Mouse (Mus musculus) NIH3T3 (cell line): ENCODE measurements around the gene Slc25a4.
"Not testable (repeated sequence)": the region's sequence is repeated elsewhere in the genome, so short reads cannot be mapped to it uniquely, and the experiment has no call there.

ENCODE experiments used
- DNase-seq: peaks from one replicate; pipeline ENCODE4 v3.0.0-alpha.2; 2012; ENCODE audit warnings: low read depth

The Slc25a4 gene

DNA sequence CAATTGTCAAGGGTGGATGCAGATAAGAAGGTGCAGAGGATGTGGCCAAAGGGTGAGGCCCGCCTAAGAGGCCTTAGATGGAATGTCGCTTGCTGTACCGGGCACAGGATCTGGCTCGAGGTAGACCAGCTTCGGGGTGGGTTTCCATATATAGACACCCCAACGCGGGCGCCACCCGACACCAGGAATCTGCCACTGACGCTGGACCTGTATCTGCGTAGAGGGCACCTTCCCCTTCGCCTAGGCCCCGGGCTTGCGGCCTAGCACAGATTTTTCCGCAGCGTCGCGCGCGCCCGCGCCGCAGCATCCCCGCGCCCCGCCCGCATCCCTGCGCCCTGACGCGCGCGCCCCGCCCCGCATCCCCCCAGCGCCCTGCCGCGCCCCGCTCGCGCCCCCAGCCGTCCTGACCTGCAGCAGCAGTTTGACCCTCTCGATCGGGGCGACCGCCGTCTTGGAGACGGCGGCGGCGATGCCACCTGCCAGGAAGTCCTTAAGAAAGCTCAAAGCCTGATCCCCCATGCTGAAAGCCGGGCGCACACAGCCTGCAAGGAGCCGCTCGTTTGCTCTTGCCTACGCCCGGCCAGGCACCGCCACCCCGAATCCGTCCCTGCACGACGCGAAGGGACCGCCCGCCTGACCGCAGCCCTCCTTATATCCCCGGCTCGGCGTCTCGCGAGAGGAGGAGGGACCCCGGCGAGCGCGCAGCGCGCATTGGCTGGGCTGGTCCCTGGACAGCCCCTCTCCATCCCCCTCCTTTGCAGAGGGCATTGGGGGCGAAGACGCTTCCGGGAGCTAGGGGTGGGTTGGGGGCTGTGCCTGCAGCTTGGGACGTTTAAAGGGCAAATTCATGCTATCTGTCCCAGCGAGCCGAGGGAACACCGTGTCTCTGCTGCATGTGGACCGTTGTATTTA lies at the start of gene Slc25a4:
Slc25a4 (minus strand) TSS at position 881 of the 912 bp plus-strand sequence.
- DNase-seq, result peak; percentile 97

DNA sequence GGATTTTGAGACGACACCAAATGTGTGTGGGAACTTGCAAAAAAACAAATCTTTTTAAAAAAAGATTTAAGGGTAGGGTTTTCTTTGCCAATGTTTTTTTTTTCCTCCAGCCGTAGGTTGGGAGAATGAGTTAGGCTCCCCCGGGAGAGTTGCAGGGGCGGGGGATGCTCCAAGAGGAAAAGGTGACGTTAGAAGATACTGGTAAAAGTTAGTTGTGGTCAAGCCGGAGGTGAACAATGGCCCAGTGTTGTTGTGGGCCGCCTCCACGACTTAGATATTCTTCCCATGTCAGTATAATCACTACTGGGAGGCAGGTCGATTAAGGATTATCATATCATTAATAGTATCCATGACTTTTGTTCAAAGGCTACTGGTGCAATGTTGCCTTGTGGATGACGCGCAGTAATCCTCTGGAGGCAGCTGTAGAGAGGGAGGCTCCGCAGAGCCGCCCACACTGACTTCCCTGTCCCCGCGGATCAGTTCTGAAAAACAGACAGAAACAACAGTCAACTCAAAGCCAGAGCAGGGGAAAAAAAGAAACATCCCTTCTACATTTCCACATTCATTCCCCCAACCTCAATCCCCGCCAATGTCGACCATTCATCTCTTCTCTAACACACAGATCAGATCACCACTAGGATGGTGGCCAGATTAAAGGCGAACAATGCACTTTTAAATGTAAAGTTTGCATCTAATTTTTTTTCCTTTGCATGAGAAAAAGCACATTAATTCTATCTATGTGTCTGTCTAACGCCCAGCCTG lies 47.0 kb upstream of the Slc25a4 start:
- DNase-seq, result no peak

DNA sequence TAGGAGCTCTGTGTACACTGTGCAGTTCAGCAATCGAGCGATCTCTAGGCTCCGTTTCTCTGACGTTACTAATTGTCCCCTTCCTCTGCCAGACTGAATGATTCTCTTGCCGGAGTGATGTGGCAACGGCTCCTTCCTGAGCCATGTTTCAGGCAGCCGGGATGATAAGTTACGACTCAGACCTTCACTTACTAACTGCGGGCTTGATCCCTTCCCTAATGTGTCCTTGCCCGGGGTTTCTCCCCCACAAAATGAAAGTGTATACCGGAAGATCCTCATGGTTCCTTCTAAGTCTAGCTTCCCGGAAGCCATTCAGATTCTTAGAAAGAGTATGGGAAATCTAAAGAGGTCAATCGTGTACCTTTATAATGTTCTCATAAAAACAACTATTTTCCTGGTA lies 41.4 kb upstream of the Slc25a4 start:
- DNase-seq, result peak; percentile 22

DNA sequence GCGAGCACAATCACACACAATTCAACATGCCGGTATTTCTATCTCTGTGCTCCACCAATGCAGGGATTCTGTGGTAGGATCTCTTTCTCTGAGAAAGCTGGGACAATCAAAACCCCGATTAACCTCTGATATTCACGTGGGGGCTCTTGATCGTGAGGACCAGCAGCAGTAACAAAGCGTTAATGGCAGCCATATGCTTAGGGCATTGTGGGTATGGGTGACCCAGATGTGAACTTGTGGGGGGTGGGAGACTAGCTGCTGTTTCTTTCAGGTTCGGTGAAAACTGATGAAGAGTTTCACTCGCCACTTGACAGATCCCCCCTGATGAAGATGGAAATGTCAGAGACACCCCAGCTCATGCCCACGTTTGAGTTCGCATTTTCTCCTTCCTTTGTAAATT lies 40.5 kb upstream of the Slc25a4 start:
- no peak for DNase-seq

DNA sequence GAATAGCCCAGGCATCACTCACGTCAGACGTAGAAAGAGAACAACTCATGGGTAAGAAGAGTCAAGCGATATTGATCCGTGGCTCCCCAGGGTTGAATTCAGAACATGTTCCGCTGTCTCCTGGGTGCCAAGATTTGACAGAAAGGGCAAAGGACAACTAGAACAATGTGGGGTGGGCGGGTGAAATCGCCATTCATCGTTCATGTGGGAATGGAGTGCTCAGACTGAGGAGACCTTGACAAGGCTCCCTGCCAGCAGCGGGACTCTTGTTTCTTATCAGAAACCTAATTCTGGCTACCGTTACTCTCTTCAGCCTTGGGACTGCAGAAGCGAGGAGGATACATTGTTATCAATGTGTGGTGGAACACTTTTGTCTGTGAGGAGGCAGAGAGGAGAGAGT lies 35.3 kb upstream of the Slc25a4 start:
- no peak for DNase-seq

DNA sequence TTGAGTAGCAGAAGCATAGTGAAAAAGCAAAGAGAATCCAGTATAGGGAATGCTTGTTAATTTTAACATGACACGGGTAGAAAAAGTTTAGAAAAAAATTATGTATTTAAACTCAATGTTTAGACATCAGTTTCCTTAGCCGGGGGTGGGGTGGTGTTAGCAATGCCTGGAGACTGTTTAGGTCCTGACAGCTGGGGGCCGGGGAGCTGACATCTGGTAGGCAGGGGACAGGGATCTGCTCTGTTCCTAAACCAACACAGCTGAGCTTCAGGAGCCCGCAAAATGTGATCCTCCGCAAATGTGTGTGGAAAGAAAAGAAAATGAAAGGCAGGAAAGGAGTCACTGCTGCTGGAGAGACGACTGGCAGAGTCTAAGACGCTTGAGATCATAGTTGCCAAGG lies 31.9 kb upstream of the Slc25a4 start:
- no peak for DNase-seq

DNA sequence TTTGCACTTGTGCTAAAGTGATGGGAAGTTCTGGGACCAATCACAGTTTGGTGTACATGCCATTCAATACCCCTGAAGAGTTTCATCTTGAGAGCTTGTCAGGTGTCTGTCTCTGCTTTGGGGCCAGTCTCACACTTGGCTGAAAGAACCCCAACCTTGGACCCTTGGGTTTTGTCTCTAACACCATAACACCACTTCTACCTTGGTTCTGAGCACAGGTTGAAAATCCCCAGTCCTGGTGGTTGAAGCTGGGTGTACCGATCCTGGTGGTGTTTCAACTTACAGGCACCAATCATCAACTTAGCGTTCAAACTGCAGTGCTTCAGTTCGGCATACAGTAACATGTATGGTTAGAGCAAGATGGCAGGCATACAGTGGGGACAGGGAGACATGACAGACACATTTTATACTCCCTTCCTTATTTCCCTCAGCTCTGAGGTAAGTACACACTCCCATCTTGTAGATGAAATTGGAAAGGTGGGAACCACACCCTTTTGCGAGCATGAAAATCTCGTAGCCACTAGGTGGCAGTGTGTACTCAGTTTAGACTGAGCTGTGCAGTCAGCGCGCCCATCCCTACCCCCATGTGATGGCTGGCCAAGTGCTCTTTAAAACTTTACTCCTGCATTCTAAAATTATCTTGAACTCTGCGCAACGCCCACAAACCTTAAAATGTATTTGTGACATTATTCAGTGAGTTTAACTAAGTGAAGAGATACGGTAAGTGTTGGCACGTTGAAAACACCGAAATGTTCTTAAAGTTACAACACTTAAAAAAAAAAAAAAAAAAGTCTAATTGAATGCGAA lies 30.7 kb upstream of the Slc25a4 start:
- peak; percentile 90 for DNase-seq

DNA sequence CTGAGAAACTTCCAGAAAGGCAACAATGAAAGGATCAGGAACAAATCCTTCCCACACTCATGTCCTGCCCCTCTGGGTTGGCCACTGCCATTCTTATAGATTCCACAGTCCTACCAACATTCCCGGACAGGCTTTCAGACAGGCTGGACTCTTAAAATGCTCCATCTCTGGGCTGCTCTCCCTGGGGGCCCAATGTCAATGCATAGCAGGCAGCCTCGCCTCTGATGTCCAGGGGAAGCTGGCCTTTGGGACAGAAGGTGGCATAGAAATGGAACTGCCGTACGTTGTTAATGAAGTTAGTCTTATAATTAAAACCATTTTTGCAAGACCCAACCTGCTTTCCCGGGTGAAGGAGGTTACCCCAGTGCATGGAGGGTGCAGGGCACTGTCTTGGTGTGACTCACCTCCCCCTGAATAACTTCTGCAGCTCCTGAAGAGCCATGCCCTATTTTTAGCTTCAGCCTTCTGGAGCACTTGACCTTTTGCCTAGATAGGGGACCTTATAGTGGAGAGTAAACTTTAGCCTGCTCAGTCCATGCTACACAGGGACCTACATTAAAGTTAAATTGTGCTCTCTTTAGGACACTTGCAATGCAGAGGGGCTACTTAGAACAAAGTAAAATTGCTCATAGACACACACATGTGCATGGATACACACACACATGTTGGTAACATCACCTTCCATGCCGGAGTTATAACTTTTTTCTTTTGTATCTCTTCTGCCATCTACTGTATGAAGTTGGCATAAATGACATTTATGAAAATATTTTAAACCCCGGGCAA lies 25.5 kb upstream of the Slc25a4 start:
- peak; percentile 61 for DNase-seq

DNA sequence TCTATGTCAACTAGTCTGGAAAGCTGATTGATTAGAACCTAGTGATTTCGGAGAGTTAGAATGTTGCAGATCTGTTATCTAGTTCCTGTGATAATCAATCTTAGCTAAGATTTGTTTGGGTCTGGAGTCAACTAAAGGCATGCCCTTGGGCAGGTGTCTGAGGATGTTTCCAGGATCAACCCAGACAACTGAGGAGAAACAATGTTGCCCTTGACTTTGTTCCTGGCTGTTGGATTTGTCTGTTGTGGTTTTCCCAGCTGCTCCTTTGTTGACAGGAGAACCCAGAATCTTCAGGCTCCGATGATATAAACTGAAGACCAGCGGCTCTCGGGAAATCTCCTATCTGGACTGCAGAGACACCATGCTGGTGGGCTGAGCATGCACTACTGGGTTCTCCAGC lies 23.7 kb upstream of the Slc25a4 start:
- no peak for DNase-seq

DNA sequence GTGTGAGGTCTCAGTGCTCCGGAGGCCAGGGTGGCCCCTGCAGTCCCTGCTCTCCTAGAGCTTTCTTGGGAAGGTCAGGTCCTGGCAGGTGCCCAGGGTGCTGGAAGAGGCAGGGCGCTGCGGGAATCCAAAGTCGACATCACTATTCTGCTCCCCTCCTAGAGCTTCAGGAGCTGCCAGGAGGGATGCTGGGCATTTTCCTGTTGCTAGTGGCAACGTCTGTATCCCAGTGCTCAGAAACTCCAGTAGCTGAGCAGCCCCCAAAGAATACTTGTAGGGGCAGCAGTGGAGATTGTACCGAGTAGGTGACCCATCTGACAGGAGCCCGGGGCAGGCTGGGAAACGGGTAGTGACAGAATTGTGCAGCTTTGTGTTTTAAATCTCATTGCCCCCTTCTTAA lies 21.7 kb upstream of the Slc25a4 start:
- no peak for DNase-seq

DNA sequence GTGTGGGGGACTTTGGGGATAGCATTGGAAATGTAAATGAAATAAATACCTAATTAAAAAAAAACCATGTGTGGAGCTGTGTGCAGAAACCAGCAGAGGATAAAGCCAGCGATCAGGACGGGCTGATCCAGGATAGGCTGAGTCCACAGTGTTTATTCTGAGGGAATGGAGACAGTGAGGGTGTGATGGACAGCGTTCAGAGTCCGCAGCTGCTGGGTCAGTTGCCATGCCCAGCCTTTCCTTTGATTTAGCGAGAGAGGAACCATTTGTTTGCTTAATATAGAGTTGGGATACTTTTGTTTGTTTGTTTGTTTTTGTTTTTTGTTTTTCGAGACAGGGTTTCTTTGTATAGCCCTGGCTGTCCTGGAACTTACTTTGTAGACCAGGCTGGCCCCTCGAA lies 20.9 kb upstream of the Slc25a4 start:
- not testable (repeated sequence) for DNase-seq

DNA sequence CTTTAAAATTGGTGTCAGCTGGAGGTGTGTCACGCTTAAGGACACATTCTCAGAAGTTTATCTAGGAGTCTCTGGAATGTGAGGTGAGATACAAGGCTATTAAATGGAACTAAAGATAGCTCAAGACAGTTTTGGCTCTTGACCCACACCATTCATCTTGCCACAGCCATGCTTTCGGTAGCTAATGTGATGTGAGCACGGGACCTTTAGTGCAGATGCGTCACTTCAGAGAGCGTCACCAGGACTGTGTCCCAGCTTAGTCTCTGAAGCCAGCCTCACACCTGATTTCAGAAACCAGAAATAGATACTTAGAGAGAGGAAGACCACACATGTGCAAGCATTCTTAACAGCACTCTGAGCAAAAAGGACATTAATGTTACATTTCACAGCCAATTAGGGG lies 15.5 kb upstream of the Slc25a4 start:
- DNase-seq, result no peak

DNA sequence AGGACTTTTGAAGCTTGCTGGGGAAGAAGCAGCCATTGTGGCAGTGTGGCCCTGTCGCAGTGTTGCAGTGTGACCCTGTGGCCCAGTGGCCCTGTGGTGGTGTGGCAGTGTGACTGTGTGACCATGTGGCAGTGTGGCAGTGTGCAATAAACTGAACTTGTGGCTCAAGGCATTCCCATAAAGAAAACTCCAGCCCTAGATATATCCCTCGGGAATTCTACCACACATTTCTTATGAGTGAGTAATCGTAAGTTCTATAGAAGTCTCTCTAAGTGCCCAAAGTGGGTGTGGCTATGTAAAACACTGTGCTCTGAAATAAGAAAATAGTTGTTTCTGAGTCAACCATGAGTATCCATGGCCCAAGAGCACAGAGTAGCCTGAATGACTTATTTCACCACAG lies 14.4 kb upstream of the Slc25a4 start:
- DNase-seq, result peak; percentile 92

DNA sequence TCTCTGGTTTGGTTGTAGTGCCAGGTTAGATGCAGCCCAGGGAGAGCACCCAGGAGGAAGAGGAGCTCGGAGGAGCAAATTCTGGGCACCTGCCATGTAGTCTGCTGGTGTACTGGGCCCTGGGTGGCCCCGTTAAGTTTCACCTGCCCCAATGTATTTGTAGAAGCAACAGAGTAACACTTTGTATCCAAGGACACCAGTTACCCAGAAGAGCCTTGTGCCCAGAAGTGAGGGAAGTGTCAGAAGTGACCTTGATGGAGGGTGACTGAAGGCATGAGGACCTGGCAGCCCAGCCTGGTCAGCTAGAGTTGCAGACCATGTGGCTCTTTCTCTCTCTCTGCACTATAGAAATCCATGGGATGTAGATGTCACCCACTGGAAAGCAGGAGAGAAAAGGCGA lies 9.5 kb upstream of the Slc25a4 start:
- DNase-seq, result no peak

DNA sequence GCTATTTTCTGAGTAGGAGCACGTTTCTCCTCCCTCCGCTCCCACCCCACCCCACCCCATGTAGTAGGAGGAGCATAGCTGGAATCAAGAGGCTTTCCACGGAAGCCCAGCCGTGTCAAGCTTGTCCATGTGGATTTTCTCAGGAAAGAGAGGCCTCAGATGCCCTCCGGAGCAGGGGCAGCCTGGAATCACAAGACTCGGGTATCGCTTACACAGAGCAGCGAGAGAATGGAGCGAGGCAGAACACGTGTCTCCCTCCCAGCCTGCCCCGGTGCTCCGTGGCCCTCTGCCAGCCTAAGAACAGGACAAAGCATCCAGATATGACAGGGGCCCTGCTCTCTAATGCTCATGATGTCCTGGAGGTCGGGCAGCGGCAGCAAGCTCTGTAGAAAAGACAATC lies 5.8 kb upstream of the Slc25a4 start:
- peak; percentile 22 for DNase-seq

DNA sequence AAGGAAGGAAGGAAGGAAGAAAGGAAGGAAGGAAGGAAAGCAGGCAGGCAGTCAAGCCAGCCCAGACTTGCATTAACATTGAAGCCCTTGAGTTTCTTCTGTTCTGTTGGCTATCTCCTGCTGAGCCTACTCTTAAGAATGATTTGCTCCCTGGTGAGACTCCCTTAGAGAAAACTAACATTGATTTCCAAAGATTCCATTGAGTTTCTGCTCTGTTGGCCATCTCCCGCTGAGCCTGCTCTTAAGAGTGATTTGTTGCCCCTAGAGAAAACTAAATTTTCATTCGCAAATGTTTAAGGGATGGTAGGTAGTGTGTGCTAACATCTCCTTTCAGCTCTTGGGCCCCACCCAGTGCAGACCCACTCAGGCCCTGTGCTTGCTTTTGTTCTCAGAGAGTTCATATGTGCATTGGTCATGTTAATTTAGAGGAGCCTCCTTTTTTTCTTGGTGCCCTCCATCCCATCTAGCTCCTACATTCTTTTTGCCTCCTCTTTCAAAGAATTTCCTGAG lies 2.9 kb upstream of the Slc25a4 start:
- no peak for DNase-seq

DNA sequence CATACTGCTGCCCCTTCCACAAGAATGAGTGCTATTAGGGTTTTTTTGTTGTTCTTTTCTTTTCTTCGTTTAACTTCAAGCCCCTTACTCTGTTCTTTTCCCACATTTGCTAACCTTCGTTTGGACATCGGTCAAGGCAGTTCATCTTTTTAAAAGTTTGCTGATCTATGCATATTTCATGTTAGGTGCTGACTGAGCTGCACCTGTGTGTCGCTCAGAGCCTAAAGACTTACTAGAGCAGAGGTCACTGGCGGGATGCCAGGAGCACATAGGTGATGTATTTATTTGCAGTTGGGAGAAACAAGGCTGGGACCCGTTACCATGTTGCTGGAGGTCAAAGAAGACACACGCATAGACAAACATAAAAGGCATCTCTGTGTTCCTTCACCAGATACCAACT lies 1.1 kb upstream of the Slc25a4 start:
- no peak for DNase-seq

DNA sequence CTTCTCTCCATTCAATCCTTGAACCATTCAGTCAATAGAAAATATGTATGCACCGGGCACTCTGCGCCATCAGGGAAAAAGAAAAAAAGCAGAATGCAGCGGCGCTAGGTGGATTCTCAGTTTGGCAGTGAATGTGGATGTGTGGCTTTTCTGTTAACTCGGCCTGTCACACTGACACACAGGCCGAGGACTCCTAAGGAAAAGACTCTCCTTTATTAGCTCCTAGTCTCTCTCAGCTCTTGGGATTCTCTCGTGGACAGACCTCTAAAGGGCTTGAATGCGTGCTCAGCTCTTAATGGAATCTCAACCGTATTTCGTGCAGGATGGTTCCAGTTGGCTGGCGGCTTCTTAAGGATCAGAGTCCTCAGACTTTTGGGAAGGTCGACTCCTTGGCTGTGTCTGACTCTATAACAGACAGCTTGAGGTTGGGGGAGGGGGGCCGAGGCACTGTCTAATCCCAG lies 557 bp upstream of the Slc25a4 start:
- DNase-seq, result no peak

DNA sequence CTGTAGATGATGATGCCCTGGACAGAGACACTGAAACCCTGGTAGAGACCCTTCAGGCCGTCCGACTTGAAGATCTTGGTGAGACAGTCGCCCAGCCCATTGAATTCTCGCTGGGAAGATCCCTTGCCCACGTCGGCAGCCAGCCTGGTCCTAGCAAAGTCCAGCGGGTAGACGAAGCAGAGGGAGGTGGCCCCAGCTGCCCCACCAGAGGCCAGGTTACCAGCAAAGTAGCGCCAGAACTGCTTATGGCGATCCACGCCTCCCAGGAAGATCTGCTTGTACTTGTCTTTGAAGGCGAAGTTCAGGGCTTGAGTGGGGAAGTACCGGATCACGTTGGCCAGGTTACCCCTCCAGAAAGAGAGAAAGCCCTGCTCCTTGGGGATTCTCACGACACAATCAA lies 2.0 kb downstream of the Slc25a4 start:
- DNase-seq, result no peak

DNA sequence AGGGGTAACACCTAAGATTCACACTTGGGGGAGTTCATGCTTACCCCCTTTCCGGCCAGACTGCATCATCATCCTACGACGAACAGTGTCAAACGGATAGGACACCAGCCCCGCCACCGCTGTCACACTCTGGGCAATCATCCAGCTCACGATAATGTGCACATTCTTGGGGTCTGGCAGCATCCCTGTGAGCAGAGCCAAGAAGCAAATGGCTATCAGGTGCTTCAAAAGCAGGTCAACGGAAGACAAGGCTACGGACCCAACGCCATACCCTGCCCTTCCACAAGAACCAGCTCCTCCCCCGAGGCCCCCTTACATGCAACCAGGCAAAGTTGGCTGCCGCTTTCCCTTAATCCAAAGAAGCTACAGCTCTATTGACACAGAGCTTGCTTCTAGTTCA lies 2.7 kb downstream of the Slc25a4 start:
- no peak for DNase-seq

DNA sequence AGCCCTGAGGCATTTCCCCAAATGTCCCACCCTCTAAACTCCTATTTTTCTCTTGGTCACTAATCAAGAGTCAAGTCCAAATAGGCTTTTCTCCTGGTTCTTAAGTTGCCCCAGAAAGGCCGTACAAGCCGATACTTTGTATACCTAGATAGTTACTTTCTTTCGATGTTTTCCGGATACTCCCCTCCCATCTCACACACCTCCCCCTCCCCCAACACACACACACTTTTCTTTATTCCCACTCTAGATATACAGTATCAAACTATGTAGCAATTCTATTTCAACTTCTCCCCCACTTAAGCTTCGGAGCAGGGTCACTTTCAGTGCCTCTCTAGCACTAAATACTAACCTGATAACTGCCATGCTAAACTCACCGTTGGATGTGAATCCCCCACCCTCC lies 5.0 kb downstream of the Slc25a4 start:
- no peak for DNase-seq
